Mouse (Mus musculus) thymus, adult 2 months (tissue): ENCODE results near the gene N4bp2l2. TPM values are rescaled to one million over a fixed set of nuclear protein-coding genes. Genes with fewer than 3 reads are reported as not detected.
"Not testable (repeated sequence)": the region's sequence is repeated elsewhere in the genome, so short reads cannot be mapped to it uniquely, and the experiment has no call there.

Experiments used
- DNase-seq: peaks from one replicate; pipeline ENCODE4 v3.0.0; 2021
- H3K27ac ChIP-seq: fragments of 200-500 bp; 2 replicates; pipeline ENCODE4 v1.5.1; 2012; ENCODE audit warnings: low read length, control low read depth; ENCODE audit not compliant: control insufficient read depth, insufficient read depth
- H3K27me3 ChIP-seq: fragments of 200-500 bp; 2 replicates; pipeline ENCODE4 v1.6.1; 2012; ENCODE audit warnings: mild to moderate bottlenecking, low read length, moderate library complexity, mixed read lengths; ENCODE audit not compliant: control insufficient read depth, insufficient read depth
- H3K36me3 ChIP-seq: fragments of 200-500 bp; 2 replicates; pipeline ENCODE4 v1.6.1; 2012; ENCODE audit warnings: mild to moderate bottlenecking, low read length, moderate library complexity; ENCODE audit not compliant: control insufficient read depth, insufficient read depth
- H3K4me1 ChIP-seq: fragments of 200-500 bp; replicated peaks from 2 replicates; pipeline ENCODE4 v1.6.1; 2012; ENCODE audit warnings: low read length; ENCODE audit not compliant: control insufficient read depth, insufficient read depth
- H3K4me3 ChIP-seq: fragments of 200-500 bp; 2 replicates; pipeline ENCODE4 v1.5.1; 2012; ENCODE audit warnings: mild to moderate bottlenecking, low read length, control low read depth, moderate library complexity; ENCODE audit not compliant: control insufficient read depth, insufficient read depth
- CTCF ChIP-seq: fragments of 200-500 bp; IDR thresholded peaks from 2 replicates; pipeline ENCODE4 v1.5.1; 2012; ENCODE audit warnings: mild to moderate bottlenecking, control low read depth, low read length, moderate library complexity, borderline replicate concordance; ENCODE audit not compliant: control insufficient read depth, poor library complexity, insufficient read depth; ENCODE audit errors: extremely low read depth
- POLR2A ChIP-seq: fragments of 200-500 bp; IDR thresholded peaks from 2 replicates; pipeline ENCODE4 v1.6.1; 2012; ENCODE audit warnings: mild to moderate bottlenecking, low read length, control low read depth, moderate library complexity; ENCODE audit not compliant: control insufficient read depth, poor library complexity, insufficient read depth; ENCODE audit errors: extremely low read depth
- WGBS: fragments of 180-500 bp; shearing (Covaris S2); methylation state at CpG from one replicate; pipeline ENCODE4 v1.1.7; 2018; 5-methylcytosine and 5-hydroxymethylcytosine counted together
- polyA plus RNA-seq: library from polyadenylated mRNA; depleted of rRNA; stranded (reverse); fragments of >200 nt; gene quantifications from 2 replicates; pipeline ENCODE4 v1.2.3, GENCODE M21; 2012

Gene N4bp2l2
- polyA plus RNA-seq, 1 experiment, result 13.1 TPM

GRCm38 (mm10) chr5:150668731-150669130, 2.7 kb upstream of the N4bp2l2 start:
- TF ChIP-seq CTCF, result no peak
- TF ChIP-seq POLR2A, result no peak
- WGBS, result 85% methylated on average over 4 of the region's 4 CpGs
- Histone ChIP-seq H3K4me1 (peaks cover 2% of the 10 kb centered on the region), H3K36me3 (no peaks in the 10 kb centered on the region), H3K4me3 (no peak overlapping the region), H3K27ac (no peak overlapping the region), H3K27me3 (no peaks in the 10 kb centered on the region)
- DNase-seq, result no peak

GRCm38 (mm10) chr5:150665132-150665954, 640 bp downstream of the N4bp2l2 start:
- Histone ChIP-seq H3K4me3 (peak overlapping the region; percentile 99), H3K27ac (peak overlapping the region; percentile 90), H3K36me3 (peaks cover 16% of the 10 kb centered on the region), H3K4me1 (peaks cover 7% of the 10 kb centered on the region), H3K27me3 (no peaks in the 10 kb centered on the region)
- peak; percentile 96 for DNase-seq
- under 1% methylated on average over 52 of the region's 52 CpGs for WGBS
- TF ChIP-seq POLR2A (peak; percentile 77), CTCF (peak; percentile 59; the same call in 1 of the 2 replicates)

DNA sequence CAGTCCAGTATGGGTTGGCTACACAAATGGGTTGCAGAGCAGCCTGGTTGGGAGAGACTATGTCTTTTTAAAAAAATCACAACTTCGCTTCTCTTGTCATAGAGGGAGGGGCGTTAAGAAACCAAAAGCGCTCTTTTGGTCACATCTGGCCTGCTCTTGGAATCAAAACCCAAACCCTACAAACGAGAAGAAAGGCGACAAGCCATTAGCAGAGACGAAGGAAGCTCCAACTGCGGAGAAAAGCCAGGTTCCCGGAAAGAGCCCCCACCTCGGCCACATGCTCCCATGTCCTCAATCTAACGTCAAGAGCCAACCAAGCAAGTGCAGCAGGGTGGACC, 1.2 kb downstream of the N4bp2l2 start:
- Histone ChIP-seq H3K4me1 (peaks cover 7% of the 10 kb centered on the region), H3K36me3 (peaks cover 16% of the 10 kb centered on the region), H3K4me3 (peak overlapping the region; percentile 99), H3K27ac (peak overlapping the region; percentile 90), H3K27me3 (no peaks in the 10 kb centered on the region)
- 0% methylated on average over 10 of the region's 10 CpGs for WGBS
- TF ChIP-seq POLR2A, result no peak
- TF ChIP-seq CTCF, result no peak
- no peak for DNase-seq

DNA sequence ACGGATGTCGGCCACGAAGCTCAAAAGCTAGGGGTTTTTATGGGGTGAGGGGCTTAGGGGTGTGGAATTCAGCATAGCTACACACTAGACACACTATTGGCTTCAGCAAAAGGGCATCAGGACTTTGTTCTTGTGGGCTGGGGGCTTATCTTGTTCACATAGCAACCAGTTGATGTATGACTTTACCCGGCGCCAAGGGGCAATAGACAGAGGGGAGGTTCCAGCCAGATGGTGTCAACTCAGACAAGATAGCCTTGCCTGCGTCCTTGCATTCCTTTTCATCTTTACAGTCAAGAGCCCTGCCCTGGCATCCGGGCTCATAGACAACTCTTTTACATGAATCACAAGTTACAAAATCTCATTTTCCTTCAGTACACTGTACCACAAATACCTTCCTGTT, 2.1 kb downstream of the N4bp2l2 start:
- not testable (repeated sequence) for DNase-seq, H3K4me1 ChIP-seq, H3K27ac ChIP-seq, H3K27me3 ChIP-seq, H3K4me3 ChIP-seq
- H3K36me3 ChIP-seq, result peaks cover 16% of the 10 kb centered on the region
- 86% methylated on average over 7 of the region's 7 CpGs for WGBS

- H3K4me3 ChIP-seq, DNase-seq, H3K27ac ChIP-seq, H3K27me3 ChIP-seq, H3K4me1 ChIP-seq: not testable (repeated sequence)
- H3K36me3 ChIP-seq, result peaks cover 16% of the 10 kb centered on the region
- 96% methylated on average over 3 of the region's 3 CpGs for WGBS
Observed at GRCm38 (mm10) chr5:150660296-150660695, 5.7 kb downstream of the N4bp2l2 start.

GRCm38 (mm10) chr5:150659425-150659824, 6.6 kb downstream of the N4bp2l2 start:
- H3K4me1 ChIP-seq, DNase-seq, H3K4me3 ChIP-seq, H3K27ac ChIP-seq, H3K27me3 ChIP-seq: not testable (repeated sequence)
- H3K36me3 ChIP-seq, result peaks cover 17% of the 10 kb centered on the region
- WGBS, result 85% methylated on average over 6 of the region's 6 CpGs

- H3K27me3 ChIP-seq, result no peaks in the 10 kb centered on the region
- peaks cover 2% of the 10 kb centered on the region for H3K4me1 ChIP-seq
- no peak for DNase-seq
- H3K4me3 ChIP-seq, result no peak overlapping the region
- no peak overlapping the region for H3K27ac ChIP-seq
- no peak for TF ChIP-seq CTCF
- no peak for TF ChIP-seq POLR2A
- H3K36me3 ChIP-seq, result peaks cover 13% of the 10 kb centered on the region
Observed at GRCm38 (mm10) chr5:150654548-150654947, 11.4 kb downstream of the N4bp2l2 start.
